Mouse (Mus musculus) heart, postnatal 0 days (tissue): ENCODE results near the gene Hist1h4h. TPM values are rescaled to one million over a fixed set of nuclear protein-coding genes. Genes with fewer than 3 reads are reported as not detected.

ENCODE experiments used
- ATAC-seq: fragments of 200-750 bp; cut with Nextera tagmentation; 2 replicates; pipeline ENCODE4 v1.8.0; 2017; ENCODE audit warnings: low read depth, moderate number of reproducible peaks, moderate library complexity; ENCODE audit not compliant: insufficient read depth
- DNase-seq: peaks from one replicate; pipeline ENCODE4 v3.0.0-alpha.2; 2016; ENCODE audit warnings: low spot score
- H3K27ac ChIP-seq: fragments of 300-500 bp; sonication (generic); 2 replicates; pipeline ENCODE4 v1.5.1; 2014; ENCODE audit warnings: low read depth, mild to moderate bottlenecking
- H3K27me3 ChIP-seq: fragments of 300-500 bp; sonication (generic); 2 replicates; pipeline ENCODE4 v1.6.1; 2014; ENCODE audit warnings: low read length, mixed read lengths; ENCODE audit not compliant: control insufficient read depth, insufficient read depth
- H3K36me3 ChIP-seq: fragments of 300-500 bp; sonication (generic); replicated peaks from 2 replicates; pipeline ENCODE4 v1.6.1; 2014; ENCODE audit warnings: low read length, mixed read lengths; ENCODE audit not compliant: control insufficient read depth, insufficient read depth
- H3K4me1 ChIP-seq: fragments of 300-500 bp; sonication (generic); 2 replicates; pipeline ENCODE4 v1.6.1; 2014; ENCODE audit warnings: antibody characterized with exemption; ENCODE audit not compliant: control insufficient read depth, insufficient read depth
- H3K4me2 ChIP-seq: fragments of 300-500 bp; sonication (generic); 2 replicates; pipeline ENCODE4 v1.6.1; 2014; ENCODE audit warnings: low read depth, mild to moderate bottlenecking, low read length, moderate library complexity
- H3K4me3 ChIP-seq: fragments of 300-500 bp; sonication (generic); 2 replicates; pipeline ENCODE4 v1.5.1; 2014; ENCODE audit warnings: low read depth, low read length
- H3K9ac ChIP-seq: fragments of 300-500 bp; sonication (generic); replicated peaks from 2 replicates; pipeline ENCODE4 v1.6.1; 2014; ENCODE audit warnings: low read depth, low read length, mixed read lengths
- H3K9me3 ChIP-seq: fragments of 300-500 bp; sonication (generic); replicated peaks from 2 replicates; pipeline ENCODE4 v1.6.1; 2016; ENCODE audit warnings: low read length; ENCODE audit not compliant: control insufficient read depth
- CTCF ChIP-seq: IDR thresholded peaks from 2 replicates; pipeline ENCODE4 v1.5.1; 2016; ENCODE audit warnings: antibody characterized with exemption, control low read depth, low read depth
- EP300 ChIP-seq: IDR thresholded peaks from 2 replicates; pipeline ENCODE4 v1.6.1; 2016; ENCODE audit warnings: antibody characterized with exemption, low read depth
- WGBS: fragments of 180-500 bp; shearing (Covaris S2); extraction: QIAGEN DNeasy Blood & Tissue Kit; methylation state at CpG from one replicate; pipeline ENCODE4 v1.1.7; 2014; 5-methylcytosine and 5-hydroxymethylcytosine counted together
- polyA plus RNA-seq: library from polyadenylated mRNA; unstranded; fragments of >200 nt; fragmentation: Nextera tagmentation; extraction: Ambion mirVana; gene quantifications from 2 replicates; pipeline ENCODE4 v1.2.1, GENCODE M21; 2015
- total RNA-seq: library from RNA; depleted of rRNA; stranded (reverse); fragments of >200 nt; gene quantifications from 2 replicates; pipeline ENCODE4 v1.2.3, GENCODE M21; 2014; ENCODE audit warnings: low replicate concordance

Gene Hist1h4h
- total and polyA plus RNA-seq, 2 experiments from 2014 or later, result 30.4 to 4,565 TPM

DNA sequence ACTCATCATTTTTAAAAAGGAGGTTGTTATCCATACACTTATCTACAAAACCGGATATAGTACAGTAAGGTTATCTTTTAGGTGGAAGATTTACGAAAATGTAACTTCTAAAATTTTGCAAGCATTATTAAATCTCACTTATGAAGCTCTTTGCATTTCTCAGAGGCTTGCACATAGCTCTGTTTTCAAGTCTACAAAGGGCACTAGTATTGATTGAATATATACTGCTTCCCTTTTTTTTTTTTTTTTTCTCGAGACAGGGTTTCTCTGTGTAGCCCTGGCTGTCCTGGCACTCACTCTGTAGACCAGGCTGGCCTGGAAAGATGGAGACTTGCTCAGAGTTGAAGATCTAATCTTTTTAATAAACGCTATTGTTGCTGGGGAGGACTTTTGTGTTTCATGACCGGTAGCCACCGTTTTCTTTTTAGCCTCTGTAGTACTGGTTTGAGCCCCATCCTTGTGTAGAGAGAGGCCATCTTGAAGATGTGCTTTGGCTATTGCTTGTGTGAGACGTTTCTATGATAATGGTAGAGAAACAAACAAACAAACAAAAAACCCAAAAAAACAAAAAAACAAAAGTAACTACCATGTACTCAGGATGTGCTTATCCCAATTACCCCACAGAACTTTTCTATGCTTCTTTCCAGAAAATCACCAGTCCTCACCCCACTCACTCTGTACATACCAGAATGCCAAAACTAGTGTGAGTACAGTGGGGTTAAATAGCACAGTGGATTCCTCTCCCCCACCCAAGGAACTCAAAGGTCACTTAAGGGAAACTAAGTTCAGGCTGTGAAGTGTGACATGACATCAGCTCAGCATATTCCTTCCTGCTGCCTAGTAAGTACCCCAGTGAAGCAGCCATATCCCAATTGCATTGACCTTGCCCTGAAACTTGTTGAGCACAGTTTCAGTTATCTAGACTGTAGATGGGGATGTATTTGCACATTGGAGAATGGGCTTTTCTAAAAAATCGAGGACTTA, 21.4 kb downstream of the Hist1h4h start:
- peak overlapping the region; percentile 59 for H3K4me2 ChIP-seq
- DNase-seq (no peak), ATAC-seq (no peak)
- H3K36me3 ChIP-seq, result no peaks in the 10 kb centered on the region
- H3K27me3 ChIP-seq, result no peaks in the 10 kb centered on the region
- TF ChIP-seq CTCF, result no peak
- no peak for TF ChIP-seq EP300
- H3K4me3 ChIP-seq, result peak overlapping the region; percentile 47
- H3K4me1 ChIP-seq, result peaks cover 5% of the 10 kb centered on the region; the same call in 1 of the 2 replicates
- 46% methylated on average over 8 of the region's 8 CpGs for WGBS
- H3K9ac ChIP-seq, result peak overlapping the region; percentile 50; the same call in 1 of the 2 replicates
- no peaks in the 10 kb centered on the region for H3K9me3 ChIP-seq
- H3K27ac ChIP-seq, result peak overlapping the region; percentile 85

GRCm38 (mm10) chr13:23552962-23553361, 22.1 kb downstream of the Hist1h4h start, which contains the start of gene Hist1h1d:
Gene Hist1h1d, plus strand, starts transcription at chr13:23553262.
- ATAC-seq, result no peak
- H3K27ac ChIP-seq, result peak within 1 kb of the TSS; percentile 85; the same call in 1 of the 2 replicates
- TF ChIP-seq CTCF (no peak), EP300 (no peak)
- H3K4me3 ChIP-seq, result no peak within 1 kb of the TSS
- peak within 1 kb of the TSS; percentile 85; the same call in 1 of the 2 replicates for H3K4me2 ChIP-seq
- H3K9ac ChIP-seq, result no peak within 1 kb of the TSS
- DNase-seq, result no peak
- no peaks in the 10 kb centered on the region for H3K27me3 ChIP-seq
- H3K36me3 ChIP-seq, result no peaks in the 10 kb centered on the region
- no peaks in the 10 kb centered on the region for H3K9me3 ChIP-seq
- peaks cover 5% of the 10 kb centered on the region; the same call in 1 of the 2 replicates for H3K4me1 ChIP-seq

GRCm38 (mm10) chr13:23554393-23554792, 23.5 kb downstream of the Hist1h4h start:
- H3K27me3 ChIP-seq, result no peaks in the 10 kb centered on the region
- H3K36me3 ChIP-seq, result no peaks in the 10 kb centered on the region
- peak overlapping the region; percentile 56 for H3K4me3 ChIP-seq
- no peak for ATAC-seq
- H3K9ac ChIP-seq, result peak overlapping the region; percentile 83
- no peaks in the 10 kb centered on the region for H3K9me3 ChIP-seq
- H3K27ac ChIP-seq, result peak overlapping the region; percentile 88
- H3K4me1 ChIP-seq, result peaks cover 5% of the 10 kb centered on the region; the same call in 1 of the 2 replicates
- 19% methylated on average over 9 of the region's 9 CpGs for WGBS
- TF ChIP-seq CTCF, result no peak
- TF ChIP-seq EP300, result no peak
- H3K4me2 ChIP-seq, result peak overlapping the region; percentile 85
- no peak for DNase-seq

DNA sequence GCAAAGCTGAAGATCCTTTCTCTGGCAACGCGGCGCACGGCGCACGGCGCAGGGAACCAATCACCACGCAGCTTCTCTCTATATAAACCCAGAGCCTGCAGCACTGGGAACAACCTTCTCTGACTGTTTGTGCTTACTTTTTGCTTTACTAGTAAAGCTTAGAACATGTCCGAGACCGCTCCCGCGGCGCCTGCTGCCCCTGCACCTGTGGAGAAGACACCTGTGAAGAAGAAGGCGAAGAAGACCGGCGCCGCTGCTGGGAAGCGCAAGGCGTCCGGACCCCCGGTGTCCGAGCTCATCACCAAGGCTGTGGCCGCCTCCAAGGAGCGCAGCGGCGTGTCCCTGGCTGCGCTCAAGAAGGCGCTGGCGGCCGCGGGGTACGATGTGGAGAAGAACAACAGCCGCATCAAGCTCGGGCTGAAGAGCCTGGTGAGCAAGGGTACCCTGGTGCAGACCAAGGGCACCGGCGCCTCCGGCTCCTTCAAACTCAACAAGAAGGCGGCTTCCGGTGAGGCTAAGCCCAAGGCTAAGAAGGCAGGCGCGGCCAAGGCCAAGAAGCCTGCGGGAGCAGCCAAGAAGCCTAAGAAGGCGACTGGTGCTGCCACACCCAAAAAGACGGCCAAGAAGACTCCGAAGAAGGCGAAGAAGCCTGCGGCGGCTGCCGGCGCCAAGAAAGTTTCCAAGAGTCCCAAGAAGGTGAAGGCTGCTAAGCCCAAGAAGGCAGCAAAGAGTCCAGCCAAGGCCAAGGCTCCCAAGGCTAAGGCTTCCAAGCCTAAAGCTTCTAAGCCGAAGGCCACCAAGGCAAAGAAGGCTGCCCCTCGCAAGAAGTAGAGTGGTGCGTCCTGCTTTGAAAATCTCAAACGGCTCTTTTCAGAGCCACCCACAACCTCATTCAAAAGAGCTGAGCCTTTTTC, 24.3 kb downstream of the Hist1h4h start:
- WGBS, result under 1% methylated on average over 54 of the region's 54 CpGs
- ATAC-seq (peak; percentile 81), DNase-seq (peak; percentile 85)
- Histone ChIP-seq H3K36me3 (no peaks in the 10 kb centered on the region), H3K27ac (peak overlapping the region; percentile 88), H3K27me3 (no peaks in the 10 kb centered on the region), H3K9me3 (no peaks in the 10 kb centered on the region), H3K4me2 (peak overlapping the region; percentile 85), H3K4me3 (peak overlapping the region; percentile 56), H3K4me1 (peaks cover 5% of the 10 kb centered on the region; the same call in 1 of the 2 replicates), H3K9ac (peak overlapping the region; percentile 83)
- TF ChIP-seq CTCF (no peak), EP300 (no peak)

DNA sequence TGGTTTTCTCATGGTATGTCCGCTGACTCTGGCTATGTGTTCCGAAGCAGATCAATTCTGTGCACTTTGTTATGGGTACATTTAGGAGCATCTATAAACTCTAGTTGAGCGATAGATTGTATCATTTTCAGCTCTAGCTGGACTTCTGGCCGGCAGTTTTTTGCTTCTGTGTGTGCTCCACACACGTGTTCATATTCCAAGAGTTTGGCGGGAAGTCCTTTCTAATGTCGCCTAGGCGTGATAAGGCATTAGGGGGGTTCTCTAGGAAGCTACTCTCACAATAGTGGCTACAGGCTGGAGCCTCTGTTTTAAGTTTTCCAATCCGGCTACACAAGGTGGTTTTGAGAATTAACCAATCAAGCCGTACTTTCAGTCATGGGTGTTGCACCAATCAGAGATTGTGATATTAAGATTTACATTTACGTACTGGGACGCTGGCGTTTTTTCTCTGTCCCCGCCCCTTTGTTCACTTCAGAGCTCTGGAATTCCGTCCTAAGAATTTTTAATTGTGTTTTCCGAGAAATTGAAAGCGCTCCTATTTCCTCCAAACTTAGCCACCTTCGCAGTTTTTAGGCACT, 25.1 kb downstream of the Hist1h4h start:
- Histone ChIP-seq H3K4me1 (0 out of 2 replicates have a peak, but pooled peaks cover 5% of the 10 kb centered on the region), H3K27ac (peak overlapping the region; percentile 88), H3K4me3 (peak overlapping the region; percentile 56), H3K27me3 (no peaks in the 10 kb centered on the region), H3K9ac (peak overlapping the region; percentile 83), H3K4me2 (peak overlapping the region; percentile 85), H3K9me3 (no peaks in the 10 kb centered on the region), H3K36me3 (no peaks in the 10 kb centered on the region)
- TF ChIP-seq EP300 (peak; percentile 48; the same call in 1 of the 2 replicates), CTCF (no peak)
- DNase-seq (peak; percentile 98), ATAC-seq (peak; percentile 68)
- WGBS, result under 1% methylated on average over 18 of the region's 18 CpGs
